Mouse (Mus musculus) ZHBTc4 (cell line): ENCODE data around the gene Relb.

Experiments
- DNase-seq: peaks from one replicate; pipeline ENCODE4 v3.0.0-alpha.2; 2011; ENCODE audit warnings: low read depth, low spot score

Gene Relb

GRCm38 (mm10) chr7:19557982-19558900 is 71.0 kb downstream of the Relb start:
- no peak for DNase-seq

GRCm38 (mm10) chr7:19557086-19557485 is 72.2 kb downstream of the Relb start:
- no peak for DNase-seq
